Mouse (Mus musculus): ENCODE measurements at regions not wholly inside any gene's neighbourhood (a gene's known extent, or its start where the extent isn't known, plus 50 kb on each side); places are given as distances from the start of the nearest gene placed in this dataset.

- TF ChIP-seq CTCF (IDR thresholded peaks at IDR 0.05; ENCODE audit: low read depth, low read length) (no peak), POLR2A (IDR thresholded peaks at IDR 0.05; ENCODE audit: extremely low read depth, insufficient read depth, low read length) (no peak)
- Histone ChIP-seq H3K36me3 (ENCODE audit: control insufficient read depth, insufficient read depth, low read length) (no peaks in the 10 kb centered on the region), H3K4me3 (ENCODE audit: insufficient read depth, low read depth, low read length) (no peak overlapping the region), H3K27ac (replicated peaks; ENCODE audit: insufficient read depth, low read depth, low read length) (no peak overlapping the region), H3K4me1 (ENCODE audit: control insufficient read depth, insufficient read depth, low read length) (no peaks in the 10 kb centered on the region), H3K79me2 (ENCODE audit: control insufficient read depth, insufficient read depth, low read length) (no peaks in the 10 kb centered on the region), H3K27me3 (ENCODE audit: control insufficient read depth, insufficient read depth, low read length) (no peaks in the 10 kb centered on the region; the same call in 1 of the 2 replicates), H3K9ac (ENCODE audit: low read depth, low read length) (no peak overlapping the region)
- no peak for DNase-seq (ENCODE audit: extremely low read depth, low read depth, low spot score)
These were observed 217.1 kb upstream of the Eci2 start for GRCm38 (mm10) chr13:35243946-35244345.

- Histone ChIP-seq H3K36me3 (ENCODE audit: control insufficient read depth, insufficient read depth, low read length) (no peaks in the 10 kb centered on the region), H3K79me2 (ENCODE audit: control insufficient read depth, insufficient read depth, low read length) (no peaks in the 10 kb centered on the region), H3K9ac (ENCODE audit: low read depth, low read length) (no peak overlapping the region), H3K4me3 (ENCODE audit: insufficient read depth, low read depth, low read length) (no peak overlapping the region), H3K4me1 (ENCODE audit: control insufficient read depth, insufficient read depth, low read length) (no peaks in the 10 kb centered on the region), H3K27me3 (ENCODE audit: control insufficient read depth, insufficient read depth, low read length) (no peaks in the 10 kb centered on the region), H3K27ac (replicated peaks; ENCODE audit: insufficient read depth, low read depth, low read length) (no peak overlapping the region)
- 79% methylated on average over 2 of the region's 2 CpGs for WGBS
- no peak for TF ChIP-seq POLR2A (IDR thresholded peaks at IDR 0.05; ENCODE audit: extremely low read depth, insufficient read depth, low read length)
- no peak for DNase-seq (ENCODE audit: extremely low read depth, low read depth, low spot score)
These were observed 230.5 kb upstream of the Eci2 start for GRCm38 (mm10) chr13:35257386-35257785.

GRCm38 (mm10) chr13:35258720-35259119, 231.8 kb upstream of the Eci2 start:
- TF ChIP-seq CTCF (IDR thresholded peaks at IDR 0.05; ENCODE audit: low read depth, low read length) (no peak), POLR2A (IDR thresholded peaks at IDR 0.05; ENCODE audit: extremely low read depth, insufficient read depth, low read length) (no peak)
- no peaks in the 10 kb centered on the region for H3K79me2 ChIP-seq (ENCODE audit: control insufficient read depth, insufficient read depth, low read length)
- DNase-seq (ENCODE audit: extremely low read depth, low read depth, low spot score): no peak
- no peak overlapping the region for H3K27ac ChIP-seq (replicated peaks; ENCODE audit: insufficient read depth, low read depth, low read length)
- H3K36me3 ChIP-seq (ENCODE audit: control insufficient read depth, insufficient read depth, low read length): no peaks in the 10 kb centered on the region
- H3K27me3 ChIP-seq (ENCODE audit: control insufficient read depth, insufficient read depth, low read length): no peaks in the 10 kb centered on the region
- WGBS: 90% methylated on average over 1 of the region's 1 CpGs
- no peak overlapping the region for H3K9ac ChIP-seq (ENCODE audit: low read depth, low read length)
- H3K4me1 ChIP-seq (ENCODE audit: control insufficient read depth, insufficient read depth, low read length): no peaks in the 10 kb centered on the region
- no peak overlapping the region for H3K4me3 ChIP-seq (ENCODE audit: insufficient read depth, low read depth, low read length)

GRCm38 (mm10) chr13:35283959-35284358, 257.1 kb upstream of the Eci2 start:
- DNase-seq (ENCODE audit: extremely low read depth, low read depth, low spot score): no peak
- Histone ChIP-seq H3K4me1 (ENCODE audit: control insufficient read depth, insufficient read depth, low read length) (no peaks in the 10 kb centered on the region; the same call in 1 of the 2 replicates), H3K27ac (replicated peaks; ENCODE audit: insufficient read depth, low read depth, low read length) (no peak overlapping the region), H3K36me3 (ENCODE audit: control insufficient read depth, insufficient read depth, low read length) (no peaks in the 10 kb centered on the region), H3K79me2 (ENCODE audit: control insufficient read depth, insufficient read depth, low read length) (no peaks in the 10 kb centered on the region), H3K27me3 (ENCODE audit: control insufficient read depth, insufficient read depth, low read length) (no peaks in the 10 kb centered on the region), H3K9ac (ENCODE audit: low read depth, low read length) (no peak overlapping the region), H3K4me3 (ENCODE audit: insufficient read depth, low read depth, low read length) (no peak overlapping the region)
- no peak for TF ChIP-seq POLR2A (IDR thresholded peaks at IDR 0.05; ENCODE audit: extremely low read depth, insufficient read depth, low read length)
- TF ChIP-seq CTCF (IDR thresholded peaks at IDR 0.05; ENCODE audit: low read depth, low read length): no peak
- 68% methylated on average over 1 of the region's 1 CpGs for WGBS

- TF ChIP-seq CTCF (IDR thresholded peaks at IDR 0.05; ENCODE audit: low read depth, low read length): no peak
- no peak for TF ChIP-seq POLR2A (IDR thresholded peaks at IDR 0.05; ENCODE audit: extremely low read depth, insufficient read depth, low read length)
- Histone ChIP-seq H3K4me3 (ENCODE audit: insufficient read depth, low read depth, low read length) (no peak overlapping the region), H3K4me1 (ENCODE audit: control insufficient read depth, insufficient read depth, low read length) (no peaks in the 10 kb centered on the region), H3K36me3 (ENCODE audit: control insufficient read depth, insufficient read depth, low read length) (no peaks in the 10 kb centered on the region), H3K27me3 (ENCODE audit: control insufficient read depth, insufficient read depth, low read length) (no peaks in the 10 kb centered on the region), H3K27ac (replicated peaks; ENCODE audit: insufficient read depth, low read depth, low read length) (no peak overlapping the region), H3K9ac (ENCODE audit: low read depth, low read length) (no peak overlapping the region), H3K79me2 (ENCODE audit: control insufficient read depth, insufficient read depth, low read length) (no peaks in the 10 kb centered on the region)
- 75% methylated on average over 1 of the region's 1 CpGs for WGBS
- no peak for DNase-seq (ENCODE audit: extremely low read depth, low read depth, low spot score)
These were observed 275.2 kb upstream of the Eci2 start for GRCm38 (mm10) chr13:35302088-35302487.

GRCm38 (mm10) chr13:35316772-35317171, 289.9 kb upstream of the Eci2 start:
- H3K9ac ChIP-seq (ENCODE audit: low read depth, low read length): no peak overlapping the region
- H3K4me1 ChIP-seq (ENCODE audit: control insufficient read depth, insufficient read depth, low read length): no peaks in the 10 kb centered on the region
- 96% methylated on average over 1 of the region's 1 CpGs for WGBS
- peak; percentile 8 for DNase-seq (ENCODE audit: extremely low read depth, low read depth, low spot score)
- H3K79me2 ChIP-seq (ENCODE audit: control insufficient read depth, insufficient read depth, low read length): no peaks in the 10 kb centered on the region
- no peaks in the 10 kb centered on the region for H3K36me3 ChIP-seq (ENCODE audit: control insufficient read depth, insufficient read depth, low read length)
- no peak overlapping the region for H3K27ac ChIP-seq (replicated peaks; ENCODE audit: insufficient read depth, low read depth, low read length)
- no peak overlapping the region for H3K4me3 ChIP-seq (ENCODE audit: insufficient read depth, low read depth, low read length)
- no peaks in the 10 kb centered on the region; the same call in 1 of the 2 replicates for H3K27me3 ChIP-seq (ENCODE audit: control insufficient read depth, insufficient read depth, low read length)
- TF ChIP-seq CTCF (IDR thresholded peaks at IDR 0.05; ENCODE audit: low read depth, low read length) (no peak), POLR2A (IDR thresholded peaks at IDR 0.05; ENCODE audit: extremely low read depth, insufficient read depth, low read length) (no peak)
